Mouse (Mus musculus): ENCODE measurements around the gene Sco2. TPM values are rescaled to one million over a fixed set of nuclear protein-coding genes. Genes with fewer than 3 reads are reported as not detected.

Gene Sco2
- 4.6 and 6.8 TPM in 2 replicates for polyA plus RNA-seq (2014; fragmentation: Nextera tagmentation; extraction: Ambion mirVana)

GRCm38 (mm10) chr15:89373762-89374248, at the start of gene Sco2:
TSS of gene Sco2 (minus strand) at chr15:89373846.
- H3K27ac ChIP-seq (ENCODE audit: low read length): peak within 1 kb of the TSS; percentile 83
- H3K4me3 ChIP-seq (ENCODE audit: low read depth, low read length): peak within 1 kb of the TSS; percentile 58
- H3K4me2 ChIP-seq (replicated peaks; ENCODE audit: low read depth, low read length): peak within 1 kb of the TSS; percentile 68
- H3K9ac ChIP-seq (replicated peaks; ENCODE audit: low read depth, low read length): peak within 1 kb of the TSS; percentile 52
- H3K27me3 ChIP-seq (ENCODE audit: control insufficient read depth, insufficient read depth, low read length): peaks cover 19% of the 10 kb centered on the region
- peaks cover 8% of the 10 kb centered on the region; the same call in 1 of the 2 replicates for H3K4me1 ChIP-seq (ENCODE audit: control insufficient read depth, insufficient read depth, low read length)
- no peaks in the 10 kb centered on the region for H3K9me3 ChIP-seq (ENCODE audit: control insufficient read depth, low read depth, low read length)
- under 1% methylated on average over 42 of the region's 42 CpGs for WGBS
- peaks cover 33% of the 10 kb centered on the region for H3K36me3 ChIP-seq (ENCODE audit: control insufficient read depth, insufficient read depth, low read length)
- peak; percentile 73 for ATAC-seq (ENCODE audit: insufficient number of reproducible peaks, insufficient read depth, low FRiP score, low read depth)

DNA sequence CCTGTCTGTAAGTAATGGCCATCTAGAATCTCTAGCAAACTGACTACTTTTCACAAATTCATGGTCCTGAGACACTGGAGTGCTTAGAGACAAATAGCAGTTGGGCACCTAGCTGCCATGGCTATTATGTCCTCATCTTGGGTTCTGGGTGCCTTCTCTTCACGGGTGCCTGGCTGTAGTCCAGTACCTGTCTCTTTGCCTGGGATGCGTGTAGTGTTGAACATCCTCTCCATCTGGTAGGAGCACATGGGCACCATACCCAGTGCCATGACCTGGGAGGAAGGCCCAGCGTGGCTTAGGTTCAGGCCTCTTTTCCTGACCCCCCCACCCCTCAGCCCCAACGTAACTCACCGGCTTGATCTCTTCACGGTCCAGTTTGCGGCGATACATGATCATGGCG, 48.3 kb upstream of the Sco2 start:
- Histone ChIP-seq H3K27me3 (ENCODE audit: control insufficient read depth, insufficient read depth, low read length) (no peaks in the 10 kb centered on the region), H3K27ac (ENCODE audit: low read length) (no peak overlapping the region), H3K4me1 (ENCODE audit: control insufficient read depth, insufficient read depth, low read length) (no peaks in the 10 kb centered on the region), H3K4me2 (replicated peaks; ENCODE audit: low read depth, low read length) (no peak overlapping the region), H3K36me3 (ENCODE audit: control insufficient read depth, insufficient read depth, low read length) (peaks cover 7% of the 10 kb centered on the region), H3K4me3 (ENCODE audit: low read depth, low read length) (no peak overlapping the region), H3K9me3 (ENCODE audit: control insufficient read depth, low read depth, low read length) (no peaks in the 10 kb centered on the region), H3K9ac (replicated peaks; ENCODE audit: low read depth, low read length) (no peak overlapping the region)
- WGBS: 93% methylated on average over 9 of the region's 9 CpGs
- ATAC-seq (ENCODE audit: insufficient number of reproducible peaks, insufficient read depth, low FRiP score, low read depth): no peak

DNA sequence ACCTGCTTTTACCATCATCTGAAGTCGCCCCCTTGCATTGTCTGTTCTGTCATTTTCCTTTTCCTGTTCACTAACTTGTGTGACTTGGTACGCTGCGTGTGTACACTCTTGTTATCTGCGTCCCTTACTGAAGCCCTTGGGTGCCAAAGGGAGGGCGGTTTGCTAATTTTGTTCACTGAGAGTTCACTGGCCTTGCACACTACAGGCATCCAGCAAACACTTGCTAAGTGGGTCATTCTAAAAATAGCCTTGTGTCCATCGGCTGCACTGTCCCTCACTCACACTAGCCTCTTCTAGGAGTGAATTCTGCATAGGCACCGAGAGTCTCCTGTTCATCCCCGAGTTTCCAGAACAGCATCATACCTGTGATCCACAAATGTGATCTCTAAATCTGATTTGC, 41.6 kb upstream of the Sco2 start:
- no peak for ATAC-seq (ENCODE audit: insufficient number of reproducible peaks, insufficient read depth, low FRiP score, low read depth)
- Histone ChIP-seq H3K4me2 (replicated peaks; ENCODE audit: low read depth, low read length) (no peak overlapping the region), H3K9me3 (ENCODE audit: control insufficient read depth, low read depth, low read length) (no peaks in the 10 kb centered on the region), H3K4me3 (ENCODE audit: low read depth, low read length) (no peak overlapping the region), H3K27me3 (ENCODE audit: control insufficient read depth, insufficient read depth, low read length) (no peaks in the 10 kb centered on the region), H3K9ac (replicated peaks; ENCODE audit: low read depth, low read length) (no peak overlapping the region), H3K4me1 (ENCODE audit: control insufficient read depth, insufficient read depth, low read length) (no peaks in the 10 kb centered on the region), H3K27ac (ENCODE audit: low read length) (no peak overlapping the region), H3K36me3 (ENCODE audit: control insufficient read depth, insufficient read depth, low read length) (no peaks in the 10 kb centered on the region)
- WGBS: 83% methylated on average over 8 of the region's 8 CpGs

GRCm38 (mm10) chr15:89410118-89410517, 36.5 kb upstream of the Sco2 start, which contains the start of gene Syce3:
TSS of gene Syce3 (minus strand) at chr15:89410503.
- Histone ChIP-seq H3K4me2 (replicated peaks; ENCODE audit: low read depth, low read length) (no peak within 1 kb of the TSS), H3K27ac (ENCODE audit: low read length) (no peak within 1 kb of the TSS), H3K27me3 (ENCODE audit: control insufficient read depth, insufficient read depth, low read length) (no peaks in the 10 kb centered on the region), H3K9me3 (ENCODE audit: control insufficient read depth, low read depth, low read length) (peaks cover 4% of the 10 kb centered on the region; the same call in 1 of the 2 replicates), H3K9ac (replicated peaks; ENCODE audit: low read depth, low read length) (no peak within 1 kb of the TSS), H3K36me3 (ENCODE audit: control insufficient read depth, insufficient read depth, low read length) (no peaks in the 10 kb centered on the region), H3K4me1 (ENCODE audit: control insufficient read depth, insufficient read depth, low read length) (no peaks in the 10 kb centered on the region), H3K4me3 (ENCODE audit: low read depth, low read length) (no peak within 1 kb of the TSS)
- ATAC-seq (ENCODE audit: insufficient number of reproducible peaks, insufficient read depth, low FRiP score, low read depth): peak; percentile 33; the same call in 1 of the 2 replicates
- 82% methylated on average over 21 of the region's 24 CpGs for WGBS

- H3K4me1 ChIP-seq (ENCODE audit: control insufficient read depth, insufficient read depth, low read length): no peaks in the 10 kb centered on the region
- H3K4me2 ChIP-seq (replicated peaks; ENCODE audit: low read depth, low read length): no peak overlapping the region
- no peak overlapping the region for H3K9ac ChIP-seq (replicated peaks; ENCODE audit: low read depth, low read length)
- H3K4me3 ChIP-seq (ENCODE audit: low read depth, low read length): no peak overlapping the region
- no peaks in the 10 kb centered on the region for H3K36me3 ChIP-seq (ENCODE audit: control insufficient read depth, insufficient read depth, low read length)
- peaks cover 4% of the 10 kb centered on the region; the same call in 1 of the 2 replicates for H3K9me3 ChIP-seq (ENCODE audit: control insufficient read depth, low read depth, low read length)
- H3K27me3 ChIP-seq (ENCODE audit: control insufficient read depth, insufficient read depth, low read length): no peaks in the 10 kb centered on the region
- no peak for ATAC-seq (ENCODE audit: insufficient number of reproducible peaks, insufficient read depth, low FRiP score, low read depth)
- H3K27ac ChIP-seq (ENCODE audit: low read length): no peak overlapping the region
Observed at GRCm38 (mm10) chr15:89406691-89407090, 33.0 kb upstream of the Sco2 start.

- Histone ChIP-seq H3K9me3 (ENCODE audit: control insufficient read depth, low read depth, low read length) (peaks cover 4% of the 10 kb centered on the region; the same call in 1 of the 2 replicates), H3K4me2 (replicated peaks; ENCODE audit: low read depth, low read length) (no peak overlapping the region), H3K27me3 (ENCODE audit: control insufficient read depth, insufficient read depth, low read length) (no peaks in the 10 kb centered on the region), H3K4me3 (ENCODE audit: low read depth, low read length) (no peak overlapping the region), H3K9ac (replicated peaks; ENCODE audit: low read depth, low read length) (no peak overlapping the region), H3K27ac (ENCODE audit: low read length) (no peak overlapping the region), H3K36me3 (ENCODE audit: control insufficient read depth, insufficient read depth, low read length) (no peaks in the 10 kb centered on the region), H3K4me1 (ENCODE audit: control insufficient read depth, insufficient read depth, low read length) (no peaks in the 10 kb centered on the region)
- 82% methylated on average over 10 of the region's 10 CpGs for WGBS
- no peak for ATAC-seq (ENCODE audit: insufficient number of reproducible peaks, insufficient read depth, low FRiP score, low read depth)
Observed at GRCm38 (mm10) chr15:89404831-89405623, 31.4 kb upstream of the Sco2 start.

DNA sequence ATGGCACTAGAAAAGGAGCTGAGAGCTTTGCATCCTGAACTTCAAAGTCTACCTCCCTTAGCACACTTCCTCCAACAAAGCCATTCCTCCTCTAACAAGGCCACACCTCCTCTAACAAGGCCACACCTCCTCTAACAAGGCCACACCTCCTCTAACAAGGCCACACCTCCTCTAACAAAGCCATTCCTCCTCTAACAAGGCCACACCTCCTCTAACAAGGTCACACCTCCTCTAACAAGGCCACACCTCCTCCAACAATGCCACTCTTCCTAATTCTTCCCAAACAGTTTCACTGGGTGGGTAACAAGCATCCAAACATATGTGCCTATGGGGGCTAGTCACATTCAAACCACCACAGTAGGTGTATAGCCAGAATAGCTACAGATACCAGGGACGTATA, 28.8 kb upstream of the Sco2 start:
- H3K27ac ChIP-seq (ENCODE audit: low read length): no peak overlapping the region
- H3K9me3 ChIP-seq (ENCODE audit: control insufficient read depth, low read depth, low read length): no peaks in the 10 kb centered on the region
- no peak overlapping the region for H3K4me2 ChIP-seq (replicated peaks; ENCODE audit: low read depth, low read length)
- no peak for ATAC-seq (ENCODE audit: insufficient number of reproducible peaks, insufficient read depth, low FRiP score, low read depth)
- H3K4me1 ChIP-seq (ENCODE audit: control insufficient read depth, insufficient read depth, low read length): no peaks in the 10 kb centered on the region
- no peaks in the 10 kb centered on the region for H3K36me3 ChIP-seq (ENCODE audit: control insufficient read depth, insufficient read depth, low read length)
- no peak overlapping the region for H3K9ac ChIP-seq (replicated peaks; ENCODE audit: low read depth, low read length)
- no peak overlapping the region for H3K4me3 ChIP-seq (ENCODE audit: low read depth, low read length)
- no peaks in the 10 kb centered on the region for H3K27me3 ChIP-seq (ENCODE audit: control insufficient read depth, insufficient read depth, low read length)
- WGBS: 85% methylated on average over 1 of the region's 1 CpGs

DNA sequence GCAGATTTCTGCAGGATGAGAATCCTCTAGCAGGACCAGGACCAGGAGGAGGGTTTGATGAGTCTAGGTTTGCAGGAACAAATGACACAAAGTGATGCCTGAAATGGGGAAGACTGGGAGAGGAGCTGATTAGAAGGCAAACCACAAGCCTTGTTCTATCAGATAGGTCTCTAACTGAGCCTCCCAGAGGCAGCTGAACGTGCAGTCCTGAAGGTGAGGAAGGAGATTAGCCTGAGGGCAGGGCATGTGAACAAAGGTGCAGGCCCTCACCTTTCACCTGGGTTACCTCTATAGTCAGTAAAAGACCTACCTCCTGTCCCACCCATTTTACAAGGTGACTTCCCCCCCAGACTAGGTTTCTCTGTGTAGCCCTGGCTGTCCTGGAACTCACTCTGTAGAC, 26.1 kb upstream of the Sco2 start:
- Histone ChIP-seq H3K27ac (ENCODE audit: low read length) (no peak overlapping the region), H3K9me3 (ENCODE audit: control insufficient read depth, low read depth, low read length) (no peaks in the 10 kb centered on the region), H3K27me3 (ENCODE audit: control insufficient read depth, insufficient read depth, low read length) (no peaks in the 10 kb centered on the region), H3K9ac (replicated peaks; ENCODE audit: low read depth, low read length) (no peak overlapping the region), H3K4me3 (ENCODE audit: low read depth, low read length) (no peak overlapping the region), H3K4me2 (replicated peaks; ENCODE audit: low read depth, low read length) (no peak overlapping the region), H3K36me3 (ENCODE audit: control insufficient read depth, insufficient read depth, low read length) (no peaks in the 10 kb centered on the region), H3K4me1 (ENCODE audit: control insufficient read depth, insufficient read depth, low read length) (no peaks in the 10 kb centered on the region)
- 47% methylated on average over 1 of the region's 1 CpGs for WGBS
- ATAC-seq (ENCODE audit: insufficient number of reproducible peaks, insufficient read depth, low FRiP score, low read depth): no peak
